Mouse (Mus musculus) bone marrow macrophage, adult 2 months (primary cell): ENCODE data around the gene Ccdc155. TPM values are rescaled to one million over a fixed set of nuclear protein-coding genes. Genes with fewer than 3 reads are reported as not detected.

Source experiments
- H3K27ac ChIP-seq: 2 replicates; pipeline ENCODE4 v1.5.1; 2012; ENCODE audit warnings: low read depth, low read length; ENCODE audit not compliant: insufficient read depth
- H3K4me1 ChIP-seq: 2 replicates; pipeline ENCODE4 v1.6.1; 2012; ENCODE audit warnings: low read length; ENCODE audit not compliant: control insufficient read depth, insufficient read depth
- H3K4me3 ChIP-seq: 2 replicates; pipeline ENCODE4 v1.5.1; 2012; ENCODE audit warnings: mild to moderate bottlenecking, low read length, moderate library complexity; ENCODE audit not compliant: insufficient read depth
- CTCF ChIP-seq: IDR thresholded peaks from 2 replicates; pipeline ENCODE4 v1.5.1; 2012; ENCODE audit warnings: low read depth, mild to moderate bottlenecking, low read length, moderate library complexity
- POLR2A ChIP-seq: IDR thresholded peaks from 2 replicates; pipeline ENCODE4 v1.6.1; 2012; ENCODE audit warnings: mild to moderate bottlenecking, low read depth, low read length, borderline replicate concordance
- polyA plus RNA-seq: library from polyadenylated mRNA; stranded (reverse); fragments of >200 nt; gene quantifications from 2 replicates; pipeline ENCODE4 v1.2.4, GENCODE M21; 2012; ENCODE audit not compliant: missing spikeins, insufficient read depth, insufficient read length

Ccdc155 gene
- polyA plus RNA-seq, 1 experiment: 0.24 TPM

GRCm38 (mm10) chr7:45235656-45236180 is 31.0 kb upstream of the Ccdc155 start:
- TF ChIP-seq CTCF: no peak
- no peak for TF ChIP-seq POLR2A
- Histone ChIP-seq H3K4me3 (no peak overlapping the region), H3K4me1 (peaks cover 17% of the 10 kb centered on the region), H3K27ac (no peak overlapping the region)

- peaks cover 17% of the 10 kb centered on the region for H3K4me1 ChIP-seq
- no peak overlapping the region for H3K4me3 ChIP-seq
- H3K27ac ChIP-seq: no peak overlapping the region
- TF ChIP-seq CTCF (no peak), POLR2A (no peak)
These were observed 30.4 kb upstream of the Ccdc155 start for GRCm38 (mm10) chr7:45234922-45235571.

- TF ChIP-seq POLR2A (no peak), CTCF (no peak)
- Histone ChIP-seq H3K4me1 (peaks cover 13% of the 10 kb centered on the region), H3K27ac (no peak overlapping the region), H3K4me3 (no peak overlapping the region)
These were observed 29.7 kb upstream of the Ccdc155 start for GRCm38 (mm10) chr7:45234333-45234841.

GRCm38 (mm10) chr7:45233580-45234332 is 29.1 kb upstream of the Ccdc155 start:
- Histone ChIP-seq H3K4me3 (no peak overlapping the region), H3K4me1 (peaks cover 10% of the 10 kb centered on the region), H3K27ac (no peak overlapping the region)
- TF ChIP-seq CTCF (no peak), POLR2A (no peak)

- no peak overlapping the region for H3K4me3 ChIP-seq
- H3K27ac ChIP-seq: no peak overlapping the region
- H3K4me1 ChIP-seq: peaks cover 7% of the 10 kb centered on the region
- TF ChIP-seq POLR2A (no peak), CTCF (no peak)
These were observed 28.2 kb upstream of the Ccdc155 start for GRCm38 (mm10) chr7:45232716-45233465.

GRCm38 (mm10) chr7:45231941-45232340 is 27.2 kb upstream of the Ccdc155 start:
- TF ChIP-seq CTCF: no peak
- no peak for TF ChIP-seq POLR2A
- peaks cover under 1% of the 10 kb centered on the region; the same call in 1 of the 2 replicates for H3K4me1 ChIP-seq

GRCm38 (mm10) chr7:45231192-45231591 is 26.5 kb upstream of the Ccdc155 start:
- no peaks in the 10 kb centered on the region for H3K4me1 ChIP-seq
- TF ChIP-seq POLR2A (no peak), CTCF (no peak)

More at GRCm38 (mm10) chr7:45231941-45232340, 27.2 kb upstream of the Ccdc155 start:
- no peak overlapping the region for H3K4me3 ChIP-seq
- H3K27ac ChIP-seq: no peak overlapping the region

GRCm38 (mm10) chr7:45229459-45230203 is 24.9 kb upstream of the Ccdc155 start:
- Histone ChIP-seq H3K4me1 (no peaks in the 10 kb centered on the region), H3K4me3 (no peak overlapping the region), H3K27ac (no peak overlapping the region)
- TF ChIP-seq CTCF (no peak), POLR2A (no peak)

More at GRCm38 (mm10) chr7:45231192-45231591, 26.5 kb upstream of the Ccdc155 start:
- no peak overlapping the region for H3K4me3 ChIP-seq
- no peak overlapping the region for H3K27ac ChIP-seq

GRCm38 (mm10) chr7:45229046-45229445 is 24.4 kb upstream of the Ccdc155 start:
- Histone ChIP-seq H3K27ac (no peak overlapping the region), H3K4me1 (no peaks in the 10 kb centered on the region), H3K4me3 (no peak overlapping the region)
- TF ChIP-seq CTCF (no peak), POLR2A (no peak)
